Mouse (Mus musculus): Measurements from ENCODE around the gene Olfr391-ps.

Gene Olfr391-ps

GRCm38 (mm10) chr11:73802952-73803351, at the start of gene Olfr391-ps:
Gene Olfr391-ps (minus strand): TSS chr11:73803052.
- no peak for DNase-seq (ENCODE audit: low read depth)

- DNase-seq (ENCODE audit: low read depth): no peak
These were observed 48.5 kb upstream of the Olfr391-ps start, which contains the start of gene Olfr393 for GRCm38 (mm10) chr11:73851354-73851753. Gene Olfr393 (minus strand): TSS chr11:73851454.

- no peak for DNase-seq (ENCODE audit: low read depth)
These were observed 14.1 kb upstream of the Olfr391-ps start, which contains the start of gene Olfr392 for GRCm38 (mm10) chr11:73816949-73817348. Gene Olfr392 (minus strand): TSS chr11:73817049.

- DNase-seq (ENCODE audit: low read depth): no peak
These were observed 20.2 kb downstream of the Olfr391-ps start, which contains the start of gene Olfr390 for GRCm38 (mm10) chr11:73782664-73783063. Gene Olfr390 (plus strand): TSS chr11:73782964.

- no peak for DNase-seq (ENCODE audit: low read depth)
These were observed 22.2 kb downstream of the Olfr391-ps start, which contains the start of gene Olfr389 for GRCm38 (mm10) chr11:73780613-73781012. Gene Olfr389 (minus strand): TSS chr11:73780713.

GRCm38 (mm10) chr11:73759115-73759514, 43.7 kb downstream of the Olfr391-ps start:
- no peak for DNase-seq (ENCODE audit: low read depth)

Data from c-Kit-positive CD71-negative TER-119-negative erythroid progenitor cells, embryonic 14.5 days (primary cell).